Mouse (Mus musculus): ENCODE results near the gene Prelp.

The Prelp gene

DNA sequence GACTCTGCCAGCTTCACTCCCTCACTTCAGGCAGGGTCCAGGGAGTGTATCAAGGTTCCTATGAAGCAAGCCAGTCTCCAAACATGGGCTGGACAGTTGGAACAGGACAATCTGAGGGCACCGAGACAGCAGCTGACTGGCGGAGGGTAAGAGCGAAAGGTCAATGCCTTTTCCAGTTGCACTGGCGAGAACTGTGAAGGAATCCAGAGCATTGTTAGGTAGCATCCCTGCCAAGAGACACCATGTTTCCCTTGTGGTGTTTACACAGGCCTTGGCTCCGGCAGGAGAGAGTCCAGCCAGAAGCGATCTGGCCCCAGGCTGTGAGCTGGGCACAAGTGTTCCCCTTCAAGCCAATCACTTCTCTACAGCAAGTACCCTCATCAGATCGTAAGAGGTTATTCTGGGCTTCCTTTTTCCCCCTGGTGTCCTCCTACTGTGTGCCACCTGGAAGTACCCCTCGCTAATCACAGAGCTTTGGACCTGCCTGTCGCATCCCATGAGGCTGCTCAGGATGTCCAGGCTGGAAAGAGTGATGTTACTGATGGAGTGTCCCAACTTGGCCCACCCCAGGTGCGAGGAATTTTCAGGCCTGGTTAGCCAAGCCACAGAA, 13.2 kb upstream of the Prelp start:
- DNase-seq (ENCODE audit: low read depth, low spot score): no peak

DNA sequence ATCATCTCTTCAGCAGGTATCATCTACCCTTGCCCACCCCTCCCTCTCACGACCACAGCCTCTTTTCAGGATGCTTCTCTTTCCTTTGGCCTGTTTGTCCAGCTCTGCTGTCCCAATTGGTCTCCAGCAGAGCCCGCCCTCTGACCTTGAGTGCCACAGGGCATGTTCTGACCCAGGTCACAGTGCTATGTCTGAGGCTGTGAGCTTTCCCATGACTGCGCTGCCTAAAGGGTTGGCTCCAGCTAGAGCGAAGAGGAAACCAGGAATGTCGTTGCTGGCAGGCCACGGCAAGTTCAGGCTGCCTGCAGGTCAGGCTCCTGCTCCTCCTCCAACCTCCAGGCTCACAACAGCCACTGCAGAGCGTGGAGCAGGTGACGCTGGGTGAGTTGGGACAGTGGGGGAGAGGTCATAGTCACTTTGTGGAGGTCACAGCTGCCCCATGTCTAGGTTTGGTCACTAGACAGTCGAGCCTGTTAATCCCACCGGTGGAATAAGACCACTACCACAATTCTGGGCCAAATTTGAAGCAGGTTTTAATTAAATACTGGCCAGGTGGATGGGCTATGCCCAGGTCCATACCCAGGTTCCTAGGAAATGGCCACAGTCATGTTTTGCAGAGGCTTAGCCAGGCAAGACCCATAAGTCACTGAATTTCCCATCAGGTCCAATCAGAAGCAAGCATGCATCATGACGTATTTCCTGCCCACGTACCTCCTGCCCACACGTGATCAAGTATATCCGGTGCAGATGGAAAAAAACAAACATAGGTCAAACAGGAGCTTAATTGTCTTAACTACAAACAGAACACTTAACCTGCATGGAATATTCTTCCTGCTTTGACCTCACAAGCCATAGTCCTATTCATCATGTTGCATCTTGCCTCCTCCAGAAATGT, 12.3 kb upstream of the Prelp start:
- DNase-seq (ENCODE audit: low read depth, low spot score): no peak

DNA sequence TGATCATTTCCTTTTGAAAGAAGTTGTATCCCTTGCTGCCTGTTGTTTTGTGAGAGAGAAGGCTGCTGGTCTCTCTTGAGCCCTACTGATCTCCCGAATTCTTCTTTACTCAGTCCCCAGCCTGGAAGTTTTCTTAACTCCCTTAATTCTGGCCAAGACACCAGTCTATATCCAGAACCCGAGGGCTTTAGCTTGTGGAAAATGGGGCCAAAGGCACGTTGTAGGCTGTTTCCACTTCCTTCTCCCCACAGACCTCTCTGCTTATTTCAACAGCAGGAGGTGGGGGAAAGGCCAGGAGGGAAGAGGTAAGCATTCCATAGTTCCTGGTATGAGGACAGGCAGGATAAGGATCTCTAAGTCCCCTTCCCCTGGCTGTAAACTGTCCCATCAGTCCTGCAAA, 8.8 kb upstream of the Prelp start:
- DNase-seq (ENCODE audit: low read depth, low spot score): no peak

DNA sequence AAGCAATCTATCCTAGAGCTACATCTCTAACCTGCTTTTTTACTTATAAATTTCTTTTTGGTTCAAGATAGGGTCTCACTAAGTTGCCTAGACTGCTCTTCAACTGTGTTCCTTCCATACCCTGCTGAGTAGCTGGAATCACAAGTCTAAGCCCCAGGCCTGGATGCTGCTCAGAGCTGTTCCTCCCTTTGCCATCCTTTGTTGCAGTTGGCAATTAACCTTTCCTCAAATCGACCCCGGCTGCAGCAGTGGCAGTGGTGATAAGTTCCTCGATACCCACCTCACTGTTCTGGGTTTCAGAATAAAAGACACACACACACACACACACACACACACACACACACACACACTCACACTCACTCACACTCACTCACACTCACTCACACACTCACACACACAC, 4.0 kb upstream of the Prelp start:
- DNase-seq (ENCODE audit: low read depth, low spot score): no peak

DNA sequence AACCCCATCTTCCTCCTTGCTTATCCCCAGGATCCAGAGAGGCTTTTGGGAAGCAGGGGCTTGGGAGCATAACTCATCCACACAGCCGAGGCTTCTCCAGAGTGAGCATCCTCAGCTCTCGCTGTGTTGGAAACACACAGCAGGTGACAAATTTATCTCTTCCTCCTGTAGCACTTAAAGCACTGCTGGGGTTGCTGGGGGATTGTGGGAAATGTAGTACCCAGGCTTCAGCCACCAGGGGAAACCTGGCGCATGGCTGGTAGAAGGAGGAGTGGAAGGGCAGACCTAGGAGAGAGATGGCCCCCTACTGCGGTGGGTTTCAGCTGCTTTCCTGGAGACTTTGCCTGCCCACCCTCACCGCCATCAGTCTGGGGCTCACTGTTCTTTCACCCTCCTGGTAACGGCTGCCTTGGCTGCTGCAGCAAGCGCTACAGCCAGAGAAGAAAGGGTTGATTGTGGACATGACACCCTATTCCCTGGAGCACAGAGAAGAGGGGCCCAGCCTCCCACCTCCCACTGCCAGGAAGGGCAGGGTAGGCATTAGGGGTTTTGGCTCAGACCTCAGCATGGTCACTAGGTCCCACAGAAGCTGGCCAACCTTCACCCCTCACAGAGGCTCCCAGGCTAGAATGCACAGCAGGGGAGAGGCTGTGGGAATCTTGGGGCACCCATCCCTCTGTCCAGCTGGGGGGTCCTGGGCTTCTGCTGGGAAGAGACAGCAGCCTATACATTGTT, 3.1 kb upstream of the Prelp start:
- DNase-seq (ENCODE audit: low read depth, low spot score): peak; percentile 15

DNA sequence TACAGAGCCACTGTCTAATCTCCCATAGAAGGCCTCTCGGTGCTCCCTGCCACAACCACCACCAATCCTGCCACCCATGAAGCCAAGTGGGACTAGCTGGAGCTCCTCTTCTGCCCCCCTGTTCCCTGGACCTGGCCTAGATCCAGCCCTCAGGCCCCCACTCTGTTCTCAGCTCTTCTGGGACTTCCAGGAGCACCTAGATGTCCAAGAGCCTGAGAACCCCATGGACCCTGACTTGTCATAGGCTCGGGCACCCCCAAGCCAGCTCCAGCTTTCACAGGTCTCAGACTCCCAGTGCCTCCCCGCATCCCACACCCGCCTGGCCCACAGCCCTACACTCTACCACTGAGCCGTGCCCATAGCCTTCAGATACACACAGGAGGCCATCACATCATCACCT, 1.9 kb upstream of the Prelp start:
- DNase-seq (ENCODE audit: low read depth, low spot score): no peak

DNA sequence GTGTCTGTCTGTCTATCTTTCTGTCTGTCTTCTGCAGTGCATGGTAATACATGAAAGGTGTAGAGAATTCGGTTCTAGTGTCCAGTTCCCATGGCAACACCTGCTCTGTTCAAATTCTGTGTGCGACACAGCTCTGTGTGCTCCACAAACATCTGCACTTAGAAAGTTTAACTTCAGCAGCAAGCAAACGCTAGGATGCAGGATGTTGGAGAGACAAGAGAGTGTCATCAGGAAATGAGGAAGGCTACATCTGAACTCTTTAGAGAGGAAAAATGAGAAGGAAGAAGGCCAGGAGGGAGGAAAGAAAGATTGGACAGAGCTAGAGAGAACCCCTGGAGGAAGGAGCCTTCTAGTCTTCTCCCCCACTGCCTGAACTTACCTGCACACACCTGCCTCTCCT, 338 bp downstream of the Prelp start:
- no peak for DNase-seq (ENCODE audit: low read depth, low spot score)

DNA sequence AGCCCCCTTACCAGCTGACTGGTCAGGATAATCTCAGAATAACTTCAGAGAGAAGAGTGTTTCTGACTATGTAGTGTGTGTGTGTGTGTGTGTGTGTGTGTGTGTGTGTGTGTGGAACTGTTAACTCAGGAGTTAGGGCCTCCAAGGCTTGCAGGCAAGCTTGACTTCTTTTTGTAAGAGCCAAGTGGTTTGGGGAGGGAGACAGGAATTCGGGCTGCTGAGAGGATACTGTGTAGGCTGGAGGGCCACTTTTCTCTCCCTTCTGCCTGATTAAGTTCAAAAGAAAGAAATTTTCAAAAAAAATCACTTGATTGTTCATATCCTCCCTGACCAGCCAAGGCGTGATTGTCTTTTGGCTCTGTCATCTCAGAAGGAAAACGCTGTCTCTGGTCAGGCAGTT, 813 bp downstream of the Prelp start:
- no peak for DNase-seq (ENCODE audit: low read depth, low spot score)

DNA sequence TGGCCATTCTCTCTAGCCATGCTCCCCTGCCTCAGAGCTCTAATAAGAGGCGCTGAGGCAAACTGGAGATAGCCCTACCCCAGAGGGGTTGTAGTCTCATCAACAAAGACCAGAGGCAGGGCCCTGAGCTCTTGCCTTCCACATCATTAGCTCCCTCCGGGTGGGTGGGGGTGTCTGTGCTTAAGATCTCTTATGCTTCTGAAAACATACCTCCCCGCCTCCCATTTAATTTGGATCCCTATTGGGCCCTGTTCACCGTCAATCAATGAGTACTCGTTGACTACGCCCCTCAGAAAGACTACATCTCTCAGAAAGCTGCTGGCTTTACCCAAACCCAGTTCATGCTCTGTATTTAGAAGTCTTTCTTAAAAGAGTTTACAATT, 3.1 kb downstream of the Prelp start:
- DNase-seq (ENCODE audit: low read depth, low spot score): no peak

DNA sequence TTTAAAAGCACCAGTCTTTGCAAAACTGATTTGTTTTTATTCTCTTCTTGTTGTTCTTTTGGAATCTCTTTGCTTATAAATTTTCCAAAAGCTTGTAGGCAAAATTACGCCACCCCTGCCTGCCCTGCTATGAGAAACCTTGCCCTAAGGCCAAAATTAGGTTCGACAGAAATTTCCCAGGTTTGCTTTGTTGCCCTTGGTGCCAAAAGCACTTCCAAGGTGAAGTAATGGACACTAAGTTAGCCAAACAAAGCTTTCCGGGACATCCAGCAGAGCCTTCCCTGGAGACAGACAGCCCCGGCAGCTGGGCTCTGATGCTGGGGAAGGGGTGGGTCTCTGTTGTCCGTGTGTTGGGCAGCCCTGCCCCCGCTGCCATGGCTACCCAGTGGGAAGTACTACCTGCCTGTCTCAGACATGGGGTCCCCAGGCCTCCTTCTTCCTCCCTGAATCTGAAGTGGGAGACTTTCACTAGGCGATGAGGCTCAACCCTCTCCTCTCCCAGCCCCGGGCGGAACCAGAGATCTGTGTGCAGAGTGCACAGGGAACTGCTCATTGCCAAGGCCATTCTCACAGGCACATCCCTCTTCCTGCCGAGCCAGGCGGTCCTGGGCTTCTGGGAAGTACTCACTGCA, 3.6 kb downstream of the Prelp start:
- DNase-seq (ENCODE audit: low read depth, low spot score): no peak

DNA sequence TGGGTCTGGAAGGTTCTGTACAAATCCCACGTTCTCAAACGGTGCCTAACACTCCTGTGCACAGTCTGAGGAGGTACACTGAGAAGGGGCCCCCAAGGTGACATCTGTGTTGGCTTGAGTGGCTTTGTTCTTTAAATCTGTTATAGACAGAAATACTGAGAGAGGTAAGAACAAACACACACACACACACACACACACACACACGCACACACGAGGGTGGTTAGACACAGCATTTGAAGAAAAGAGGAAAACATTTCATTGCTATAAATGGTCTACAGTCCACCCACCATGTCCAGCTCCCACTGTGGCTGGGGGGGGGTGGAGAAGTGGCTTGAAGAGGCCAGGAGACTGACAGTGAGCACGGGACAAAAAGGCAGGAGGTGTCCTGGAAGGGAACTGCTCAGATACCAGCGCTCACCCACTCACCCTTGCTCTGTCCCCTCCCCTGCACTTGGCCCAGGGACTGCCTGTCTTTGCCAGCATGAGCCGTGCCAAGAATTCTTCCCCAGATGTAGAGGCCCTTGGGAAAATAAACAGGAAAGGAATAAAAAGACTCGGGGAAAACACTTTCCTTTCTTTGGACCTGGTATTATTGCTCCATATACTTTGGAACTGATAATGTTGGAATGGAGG, 5.4 kb downstream of the Prelp start:
- no peak for DNase-seq (ENCODE audit: low read depth, low spot score)

DNA sequence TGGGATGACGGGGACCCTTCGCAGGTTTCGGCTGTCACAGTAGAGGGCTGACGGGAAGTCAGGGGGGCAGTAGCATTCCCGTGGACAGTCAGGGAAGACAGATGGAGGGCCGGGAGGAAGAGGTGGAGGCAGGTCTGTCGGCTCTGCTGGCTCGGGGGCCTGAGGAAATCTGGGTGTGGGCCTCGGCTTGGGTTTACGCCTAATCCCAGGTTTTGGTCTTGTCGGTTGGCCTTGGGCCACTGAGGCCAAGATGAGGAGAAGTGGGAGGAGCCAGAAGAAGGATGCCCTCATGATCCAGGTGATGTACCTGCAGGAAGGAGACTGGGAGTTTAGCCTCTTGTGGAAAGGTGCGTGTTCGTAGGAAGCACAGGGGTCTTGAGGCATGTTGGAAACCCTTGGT, 6.1 kb downstream of the Prelp start:
- DNase-seq (ENCODE audit: low read depth, low spot score): no peak

DNA sequence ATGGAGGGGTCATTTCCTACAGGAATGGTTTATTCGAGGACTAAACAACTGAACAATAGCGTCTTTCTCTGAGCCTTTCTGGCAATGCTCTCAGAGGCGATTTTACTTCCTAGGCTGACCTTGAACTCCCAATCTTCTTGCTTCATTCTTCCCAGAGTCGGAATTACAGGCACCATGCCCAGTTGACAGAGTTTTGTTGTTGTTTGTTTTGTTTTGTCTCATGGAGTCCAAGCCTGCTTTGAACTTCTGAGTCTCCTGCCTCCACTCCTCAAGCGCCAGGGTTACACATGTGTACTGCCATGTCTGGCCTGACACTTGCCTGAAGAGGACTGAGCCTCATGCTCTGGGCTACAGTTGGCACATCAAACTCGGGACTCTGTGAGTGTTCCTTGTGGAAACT, 8.2 kb downstream of the Prelp start:
- no peak for DNase-seq (ENCODE audit: low read depth, low spot score)

DNA sequence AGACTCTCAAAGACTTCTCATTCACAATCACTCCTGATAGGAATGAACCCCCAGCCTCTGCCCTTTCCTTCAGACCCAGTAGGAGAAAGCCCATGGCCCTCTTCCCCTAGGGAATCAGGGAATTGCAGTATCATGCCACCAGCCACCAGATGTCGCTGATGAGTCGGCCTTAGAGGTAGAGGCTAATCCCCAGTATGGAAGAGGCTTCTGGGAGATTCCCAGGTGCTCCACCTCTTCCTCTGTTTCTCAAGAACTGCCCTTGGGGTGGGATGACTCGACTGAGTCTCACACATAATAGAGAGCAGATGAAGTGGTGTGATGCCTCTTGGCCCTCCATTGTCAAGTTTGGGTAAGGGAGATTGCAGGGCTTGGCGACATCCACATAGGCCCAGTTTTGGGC, 9.8 kb downstream of the Prelp start:
- DNase-seq (ENCODE audit: low read depth, low spot score): peak; percentile 71

DNA sequence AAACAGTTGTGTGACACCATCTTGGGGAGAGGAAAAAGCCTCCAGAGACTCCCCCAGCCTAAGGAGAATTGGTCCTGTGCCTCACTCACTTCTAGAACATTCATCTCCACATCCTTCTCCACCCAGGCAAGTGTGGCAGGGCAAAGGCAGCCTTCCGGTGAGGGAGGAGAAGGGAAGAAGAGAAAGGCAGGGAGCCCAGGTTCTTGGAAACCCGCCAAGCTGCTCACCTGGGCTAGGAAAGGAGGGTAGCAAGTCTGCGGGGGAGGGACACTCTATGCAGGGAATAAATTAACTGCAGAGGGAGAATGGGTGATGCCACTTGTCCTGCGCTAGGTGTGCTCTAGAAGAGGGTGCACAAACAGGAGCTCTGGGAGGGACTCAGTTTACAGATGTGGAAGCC, 10.2 kb downstream of the Prelp start:
- no peak for DNase-seq (ENCODE audit: low read depth, low spot score)

DNA sequence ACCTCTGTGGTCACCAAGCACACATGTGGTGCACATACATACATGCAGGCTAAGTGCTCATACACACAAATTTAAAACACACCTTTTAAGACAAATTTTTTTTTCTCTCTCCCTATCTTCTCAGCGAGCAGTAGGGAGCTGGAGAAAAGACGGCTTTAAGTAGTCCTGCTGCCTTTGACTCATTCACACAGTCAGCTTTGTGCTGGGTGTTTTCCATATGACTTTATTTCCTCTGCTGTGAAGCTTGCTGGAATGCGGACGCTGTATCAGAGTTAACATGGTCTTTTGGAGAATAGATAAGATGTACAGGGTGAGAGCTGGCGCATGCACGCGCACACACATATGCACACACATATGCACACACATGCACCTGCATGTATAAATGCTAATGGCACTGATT, 11.1 kb downstream of the Prelp start:
- DNase-seq (ENCODE audit: low read depth, low spot score): no peak

DNA sequence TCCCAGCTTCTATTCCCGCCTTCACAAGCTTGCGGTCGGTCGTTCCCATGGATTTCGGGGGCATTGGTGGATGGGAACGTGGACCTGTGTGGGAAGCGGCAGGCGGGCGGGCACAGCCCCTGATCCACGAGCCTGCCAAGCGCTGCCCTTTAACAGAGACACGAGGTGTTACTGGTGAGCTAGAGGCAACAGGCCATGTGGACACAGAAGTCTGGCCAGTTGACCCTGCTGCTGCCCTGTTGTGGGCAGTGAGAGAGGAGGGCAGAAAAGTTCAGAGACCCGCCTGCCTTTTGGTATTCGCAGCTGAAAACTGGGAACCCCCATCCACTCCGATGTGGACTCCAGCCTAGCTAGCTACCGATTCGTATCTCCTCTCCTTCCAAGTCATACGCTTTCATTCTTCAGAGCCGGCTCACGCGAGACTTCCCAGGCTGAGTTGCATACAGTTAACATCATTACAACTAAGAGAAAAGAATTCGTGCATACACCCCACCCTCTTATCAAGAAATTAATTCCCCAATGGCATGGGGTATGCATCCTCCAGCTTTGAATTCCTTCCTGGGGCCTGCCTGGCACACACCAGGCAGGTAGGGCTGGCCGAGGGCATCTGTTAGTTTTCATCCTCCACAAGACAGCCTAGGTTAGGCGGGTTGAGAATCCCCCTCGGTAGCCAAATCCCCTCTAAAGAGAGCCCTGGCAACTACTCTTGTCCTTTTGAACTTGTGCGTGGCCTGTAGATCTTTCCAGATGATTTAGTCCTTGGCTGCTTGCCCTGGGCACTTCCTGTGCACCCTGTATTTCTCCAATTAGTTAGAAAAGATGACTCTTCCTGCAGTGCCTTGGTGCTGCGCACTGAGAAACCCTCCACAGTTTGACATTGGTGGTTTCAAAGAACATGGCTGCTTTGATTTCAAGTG, 12.3 kb downstream of the Prelp start:
- DNase-seq (ENCODE audit: low read depth, low spot score): peak; percentile 51

DNA sequence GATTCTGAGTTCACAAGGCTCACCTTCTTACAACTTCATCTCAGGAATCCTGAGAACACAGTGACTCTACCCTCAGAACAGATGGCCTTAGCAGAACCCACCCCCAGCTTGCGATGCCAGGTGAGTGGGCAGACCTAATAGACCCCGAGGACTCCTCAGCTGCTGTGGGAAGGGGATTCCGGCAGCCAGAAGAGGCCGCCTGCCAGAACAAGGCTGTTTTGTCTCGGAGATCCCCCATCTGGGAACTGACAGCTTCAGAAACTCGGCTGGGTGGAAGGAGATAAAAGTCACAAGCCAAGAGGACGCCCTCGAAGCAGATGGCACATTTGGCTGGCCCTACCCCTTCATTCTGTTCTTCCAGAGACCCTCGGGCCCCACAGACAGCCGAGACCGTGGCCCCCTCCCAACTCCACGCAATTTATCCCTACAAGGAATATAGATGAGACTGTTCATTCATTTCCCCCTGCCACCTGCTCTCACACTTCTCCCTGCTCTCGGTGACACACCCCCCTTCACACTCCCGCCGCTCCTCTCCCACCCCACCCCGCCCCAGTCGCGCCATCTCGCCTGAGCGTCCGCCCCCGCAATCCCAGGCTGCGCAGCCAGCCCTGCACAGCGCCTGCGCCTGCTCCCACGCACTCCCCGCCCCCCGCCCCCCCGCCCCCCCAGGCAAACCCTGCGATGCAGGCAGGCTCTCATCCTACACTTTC, 13.1 kb downstream of the Prelp start, which contains the start of gene Optc:
TSS of gene Optc (minus strand) at position 51 of the 710 bp plus-strand sequence.
- peak; percentile 67 for DNase-seq (ENCODE audit: low read depth, low spot score)

DNA sequence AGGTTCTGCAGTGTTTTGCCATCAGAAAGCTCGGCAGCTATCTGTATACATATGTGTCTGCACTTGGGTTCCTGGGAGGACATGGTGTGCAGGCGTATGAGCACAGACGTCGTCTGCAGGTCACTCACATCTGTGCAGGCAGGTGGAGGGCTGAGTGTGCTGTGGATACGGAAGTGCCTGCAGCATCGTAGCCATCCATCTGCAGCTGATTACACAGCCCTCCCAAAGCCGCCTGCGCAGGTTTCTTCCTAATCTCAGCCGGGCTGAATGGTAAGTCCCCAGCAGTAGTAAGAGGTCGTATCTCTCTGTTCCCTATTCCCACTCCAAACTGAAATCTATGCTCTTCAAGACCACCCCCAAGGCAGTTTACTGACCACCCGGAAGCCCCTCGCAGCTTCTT, 14.8 kb downstream of the Prelp start:
- DNase-seq (ENCODE audit: low read depth, low spot score): no peak

DNA sequence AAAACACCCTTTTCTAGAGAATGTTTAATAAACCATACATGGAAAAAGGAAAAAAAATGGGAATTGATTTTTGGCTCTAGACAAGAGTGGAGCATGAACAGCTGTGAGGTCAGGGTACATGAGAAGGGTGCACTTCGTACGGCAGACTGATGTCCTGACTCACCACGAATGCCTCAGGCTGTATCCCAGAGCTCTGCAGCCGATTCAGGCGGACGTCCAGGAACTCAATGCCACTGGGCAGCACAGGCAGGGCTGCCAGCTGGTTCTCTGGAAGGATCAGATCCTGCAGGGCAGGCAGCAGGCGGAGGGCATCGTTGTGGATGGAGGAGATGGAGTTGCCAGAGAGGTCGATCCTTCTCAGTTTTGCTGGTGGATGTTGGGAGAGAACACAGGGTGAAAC, 20.4 kb downstream of the Prelp start:
- no peak for DNase-seq (ENCODE audit: low read depth, low spot score)
